Mouse (Mus musculus): Measurements from ENCODE around the gene Cap2. TPM values are rescaled to one million over a fixed set of nuclear protein-coding genes. Genes with fewer than 3 reads are reported as not detected.
A peak's percentile ranks its signal among the peaks of the same experiment; 100 is the strongest.

The Cap2 gene
- polyA plus RNA-seq (2012; rRNA removed): 149 and 159 TPM in 2 replicates

GRCm38 (mm10) chr13:46501800-46502389 lies at the start of gene Cap2:
TSS of gene Cap2 (plus strand) at chr13:46501848.
- DNase-seq (ENCODE audit: extremely low spot score in 1 of 2, low spot score in 1 of 2): peak; percentile 82 to 92

GRCm38 (mm10) chr13:46459546-46459945 lies 42.1 kb upstream of the Cap2 start:
- DNase-seq (ENCODE audit: extremely low spot score in 1 of 2, low spot score in 1 of 2): no peak

GRCm38 (mm10) chr13:46462280-46462679 lies 39.4 kb upstream of the Cap2 start:
- DNase-seq (ENCODE audit: extremely low spot score in 1 of 2, low spot score in 1 of 2): peak; percentile 56 to 63

GRCm38 (mm10) chr13:46463764-46464163 lies 37.9 kb upstream of the Cap2 start:
- DNase-seq (ENCODE audit: extremely low spot score in 1 of 2, low spot score in 1 of 2): no peak

- DNase-seq (ENCODE audit: extremely low spot score in 1 of 2, low spot score in 1 of 2): no peak
Measured at GRCm38 (mm10) chr13:46468251-46468650, 33.4 kb upstream of the Cap2 start.

- DNase-seq (ENCODE audit: extremely low spot score in 1 of 2, low spot score in 1 of 2): no peak
Measured at GRCm38 (mm10) chr13:46469536-46469935, 32.1 kb upstream of the Cap2 start.

GRCm38 (mm10) chr13:46481271-46481670 lies 20.4 kb upstream of the Cap2 start:
- no peak for DNase-seq (ENCODE audit: extremely low spot score in 1 of 2, low spot score in 1 of 2)

GRCm38 (mm10) chr13:46485605-46486004 lies 16.0 kb upstream of the Cap2 start:
- no peak for DNase-seq (ENCODE audit: extremely low spot score in 1 of 2, low spot score in 1 of 2)

- peak in 1 of 2 experiments; percentile 62 for DNase-seq (ENCODE audit: extremely low spot score in 1 of 2, low spot score in 1 of 2)
Measured at GRCm38 (mm10) chr13:46488166-46488565, 13.5 kb upstream of the Cap2 start.

GRCm38 (mm10) chr13:46490644-46491043 lies 11.0 kb upstream of the Cap2 start:
- DNase-seq (ENCODE audit: extremely low spot score in 1 of 2, low spot score in 1 of 2): peak in 1 of 2 experiments; percentile 53

- DNase-seq (ENCODE audit: extremely low spot score in 1 of 2, low spot score in 1 of 2): peak in 1 of 2 experiments; percentile 60
Measured at GRCm38 (mm10) chr13:46502390-46502891, 793 bp downstream of the Cap2 start.

GRCm38 (mm10) chr13:46507944-46508343 lies 6.3 kb downstream of the Cap2 start:
- DNase-seq (ENCODE audit: extremely low spot score in 1 of 2, low spot score in 1 of 2): no peak

GRCm38 (mm10) chr13:46508823-46509222 lies 7.2 kb downstream of the Cap2 start:
- no peak for DNase-seq (ENCODE audit: extremely low spot score in 1 of 2, low spot score in 1 of 2)

- DNase-seq (ENCODE audit: extremely low spot score in 1 of 2, low spot score in 1 of 2): no peak
Measured at GRCm38 (mm10) chr13:46510460-46510859, 8.8 kb downstream of the Cap2 start.

- no peak for DNase-seq (ENCODE audit: extremely low spot score in 1 of 2, low spot score in 1 of 2)
Measured at GRCm38 (mm10) chr13:46514484-46514883, 12.8 kb downstream of the Cap2 start.

- no peak for DNase-seq (ENCODE audit: extremely low spot score in 1 of 2, low spot score in 1 of 2)
Measured at GRCm38 (mm10) chr13:46515120-46515523, 13.5 kb downstream of the Cap2 start.

- no peak for DNase-seq (ENCODE audit: extremely low spot score in 1 of 2, low spot score in 1 of 2)
Measured at GRCm38 (mm10) chr13:46515524-46515923, 13.9 kb downstream of the Cap2 start.

GRCm38 (mm10) chr13:46516183-46516582 lies 14.5 kb downstream of the Cap2 start:
- no peak for DNase-seq (ENCODE audit: extremely low spot score in 1 of 2, low spot score in 1 of 2)

- DNase-seq (ENCODE audit: extremely low spot score in 1 of 2, low spot score in 1 of 2): peak; percentile 85 to 92
Measured at GRCm38 (mm10) chr13:46517211-46517685, 15.6 kb downstream of the Cap2 start.

- no peak for DNase-seq (ENCODE audit: extremely low spot score in 1 of 2, low spot score in 1 of 2)
Measured at GRCm38 (mm10) chr13:46521482-46521881, 19.8 kb downstream of the Cap2 start.

- no peak for DNase-seq (ENCODE audit: extremely low spot score in 1 of 2, low spot score in 1 of 2)
Measured at GRCm38 (mm10) chr13:46522798-46523197, 21.1 kb downstream of the Cap2 start.

- DNase-seq (ENCODE audit: extremely low spot score in 1 of 2, low spot score in 1 of 2): peak in 1 of 2 experiments; percentile 32
Measured at GRCm38 (mm10) chr13:46523235-46523634, 21.6 kb downstream of the Cap2 start.
